ENCODE assay signal across 24 mouse cellular contexts in genomic region chrX:7725841-7726240, GRCm38 (mm10). TPM values are rescaled to one million over a fixed set of nuclear protein-coding genes. Genes with fewer than 3 reads are reported as not detected.
"Had no signal": no experiment of that assay in that cellular context is flagged by ENCODE, and none has a peak within 500 bp of the region (broad histone marks: within the 10 kb centered on the region; RNA-seq: fewer than 3 reads in every experiment).

No protein-coding gene starts in this region.

- H3K4me2 ChIP-seq: lung, embryonic 14.5 days; midbrain, embryonic 12.5 days; neural tube, embryonic 13.5 days; neural tube, embryonic 15.5 days had no signal

- H3K27me3 ChIP-seq: midbrain, embryonic 12.5 days; neural tube, embryonic 13.5 days; neural tube, embryonic 15.5 days had no signal

- H3K27ac ChIP-seq: midbrain, embryonic 10.5 days; midbrain, embryonic 12.5 days; neural tube, embryonic 13.5 days; neural tube, embryonic 15.5 days had no signal

- ATAC-seq: midbrain, embryonic 16.5 days had no signal

- DNase-seq: lung, adult 18-20 months; lung, embryonic 14.5 days; lung, postnatal 10 days; lung, postnatal 4 days; midbrain, embryonic 14.5 days; retina, postnatal 1 day; right cerebral cortex, adult 18-20 months; right cerebral cortex, postnatal 25 days; right cerebral cortex, postnatal 4 days; spleen, adult 18-20 months; thymus, adult 18-20 months; thymus, postnatal 14 days; thymus, postnatal 36 days had no signal

- H3K4me3 ChIP-seq: midbrain, embryonic 10.5 days; midbrain, embryonic 12.5 days; myocyte; neural tube, embryonic 13.5 days; neural tube, embryonic 15.5 days had no signal

- H3K9ac ChIP-seq: lung, embryonic 14.5 days; midbrain, embryonic 12.5 days; neural tube, embryonic 13.5 days; neural tube, embryonic 15.5 days had no signal

- H3K9me3 ChIP-seq: midbrain, embryonic 12.5 days; neural tube, embryonic 13.5 days; neural tube, embryonic 15.5 days had no signal

RNA-seq across cellular contexts. Expression of gene Gm45208, which starts 3.8 kb away (rescaled TPM):
- total RNA-seq: megakaryocyte, adult 5-6 weeks; megakaryocyte-erythroid progenitor cell, adult 5-6 weeks had no signal
- polyA plus RNA-seq: midbrain, embryonic 12.5 days; midbrain, embryonic 14.5 days; midbrain, embryonic 16.5 days; neural tube, embryonic 11.5 days; neural tube, embryonic 13.5 days; neural tube, embryonic 15.5 days; stomach, embryonic 16.5 days; urinary bladder, adult 2 months had no signal

RNA-seq across cellular contexts. Expression of gene Ccdc120, which starts 24.9 kb away (rescaled TPM):
- total RNA-seq: megakaryocyte, adult 5-6 weeks had no signal
